Mouse (Mus musculus) G1E (cell line): ENCODE results near the gene Cul7.

Source experiments
- CTCF ChIP-seq: IDR thresholded peaks from 2 replicates; pipeline ENCODE4 v1.5.1; 2012; ENCODE audit warnings: low read depth, low read length, inconsistent platforms, mixed read lengths
- GATA1 ChIP-seq: IDR thresholded peaks from 2 replicates; pipeline ENCODE4 v1.6.1; 2012; ENCODE audit warnings: borderline replicate concordance, low read length, inconsistent platforms, mixed read lengths
- GATA2 ChIP-seq: IDR thresholded peaks from 2 replicates; pipeline ENCODE4 v1.6.1; 2012; ENCODE audit warnings: low read depth, low read length, inconsistent platforms, borderline replicate concordance
- POLR2AphosphoS5 ChIP-seq: IDR thresholded peaks from 2 replicates; pipeline ENCODE4 v1.6.1; 2012; ENCODE audit warnings: low read depth, low read length, inconsistent platforms; ENCODE audit not compliant: insufficient replicate concordance

GRCm38 (mm10) chr17:46680760-46681373 lies 30.7 kb downstream of the Cul7 start, which contains the start of gene Klhdc3:
- TF ChIP-seq CTCF, result no peak
- no peak for TF ChIP-seq GATA1
- no peak for TF ChIP-seq GATA2
- TF ChIP-seq POLR2AphosphoS5, result no peak
